Mouse (Mus musculus) small intestine, adult 2 months (tissue): ENCODE data around the gene Rai1.

Experiments used
- CTCF ChIP-seq: fragments of 200-500 bp; IDR thresholded peaks from 2 replicates; pipeline ENCODE4 v1.5.1; 2012; ENCODE audit warnings: low read depth, mild to moderate bottlenecking, control low read depth, inconsistent platforms, low read length, moderate library complexity, mixed read lengths; ENCODE audit not compliant: insufficient replicate concordance, insufficient read length; ENCODE audit errors: extremely low read depth
- POLR2A ChIP-seq: fragments of 200-500 bp; IDR thresholded peaks from 2 replicates; pipeline ENCODE4 v1.6.1; 2012; ENCODE audit warnings: low read depth, mild to moderate bottlenecking, control low read depth, inconsistent platforms, low read length, moderate library complexity

- TF ChIP-seq POLR2A (no peak), CTCF (no peak)
Measured at GRCm38 (mm10) chr11:60140586-60141284, 35.9 kb downstream of the Rai1 start.
